Mouse (Mus musculus) stomach, postnatal 0 days (tissue): ENCODE measurements around the gene Syt3.

ENCODE experiments used
- CTCF ChIP-seq: IDR thresholded peaks from 2 replicates; pipeline ENCODE4 v1.5.1; 2016; ENCODE audit warnings: antibody characterized with exemption, low read depth, mild to moderate bottlenecking, moderate library complexity
- EP300 ChIP-seq: optimal IDR thresholded peaks from 2 replicates; pipeline ENCODE3; 2016; ENCODE audit warnings: antibody characterized with exemption

DNA sequence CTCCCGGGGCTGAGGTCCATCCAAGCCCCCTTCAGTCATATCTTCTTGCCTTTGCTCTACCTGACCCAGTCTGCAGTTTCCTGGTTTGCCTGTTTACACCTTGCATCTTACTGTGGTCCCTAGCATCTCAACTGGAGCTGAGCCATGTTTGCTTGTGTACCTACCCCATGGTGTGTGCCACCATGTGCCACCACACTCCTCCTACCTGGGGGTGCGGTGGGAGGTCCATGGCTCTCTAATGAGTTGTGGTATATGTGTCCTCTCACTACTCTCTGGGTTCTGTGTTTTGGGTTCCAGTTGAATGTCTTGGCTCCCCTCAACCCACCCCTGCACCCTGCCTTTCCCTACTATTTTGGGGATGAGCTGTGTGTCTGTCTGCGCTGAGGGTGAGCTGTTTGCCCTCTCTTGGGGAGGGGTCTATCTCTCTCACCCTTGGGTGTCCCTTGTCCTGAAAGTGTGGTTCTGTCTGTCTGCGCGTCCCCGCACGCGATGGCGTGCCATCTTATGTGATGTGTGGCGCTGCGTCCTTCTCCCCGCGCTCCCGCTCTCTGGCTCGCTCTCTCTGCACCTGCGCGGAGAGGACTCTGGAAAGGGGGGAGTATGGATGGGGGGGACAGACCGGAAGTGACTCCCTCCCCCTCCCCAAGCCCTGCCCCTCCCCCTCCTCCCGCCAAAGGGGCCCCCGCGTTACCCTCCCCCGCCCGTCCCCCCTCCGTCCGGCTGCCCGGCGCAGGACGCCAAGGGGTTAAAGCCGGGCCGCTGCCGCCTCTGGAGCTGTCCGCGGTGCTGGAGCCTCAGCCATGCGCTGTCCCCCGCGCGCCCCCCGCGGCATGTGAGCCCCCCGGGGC lies 48.6 kb upstream of the Syt3 start:
- no peak for TF ChIP-seq CTCF
- TF ChIP-seq EP300, result no peak
